Mouse (Mus musculus) liver, adult 2 months (tissue): ENCODE data around the gene Cpne6. TPM values are rescaled to one million over a fixed set of nuclear protein-coding genes. Genes with fewer than 3 reads are reported as not detected.

Experiments
- DNase-seq: peaks from one replicate; pipeline ENCODE4 v3.0.0-alpha.2; 2011; ENCODE audit warnings: low read depth, low spot score; ENCODE audit errors: extremely low read depth
- H3K27ac ChIP-seq: fragments of 200-500 bp; replicated peaks from 2 replicates; pipeline ENCODE4 v1.5.1; 2012; ENCODE audit warnings: low read depth, mild to moderate bottlenecking, control low read depth, inconsistent platforms, low read length; ENCODE audit not compliant: insufficient read depth
- H3K27me3 ChIP-seq: fragments of 200-500 bp; 2 replicates; pipeline ENCODE4 v1.6.1; 2012; ENCODE audit warnings: mild to moderate bottlenecking, moderate library complexity, low read length, inconsistent platforms; ENCODE audit not compliant: control insufficient read depth, insufficient read depth
- H3K36me3 ChIP-seq: fragments of 200-500 bp; 2 replicates; pipeline ENCODE4 v1.6.1; 2012; ENCODE audit warnings: low read length, inconsistent platforms; ENCODE audit not compliant: control insufficient read depth, insufficient read depth
- H3K4me1 ChIP-seq: fragments of 200-500 bp; 2 replicates; pipeline ENCODE4 v1.6.1; 2011; ENCODE audit warnings: low read length; ENCODE audit not compliant: control insufficient read depth, insufficient read depth
- H3K4me3 ChIP-seq: fragments of 200-500 bp; 2 replicates; pipeline ENCODE4 v1.5.1; 2011; ENCODE audit warnings: low read depth, mild to moderate bottlenecking, control low read depth, low read length, moderate library complexity; ENCODE audit not compliant: insufficient read depth
- H3K79me2 ChIP-seq: fragments of 200-500 bp; 2 replicates; pipeline ENCODE4 v1.6.1; 2012; ENCODE audit warnings: inconsistent platforms, mild to moderate bottlenecking, low read length, moderate library complexity; ENCODE audit not compliant: control insufficient read depth, insufficient read depth
- H3K9ac ChIP-seq: fragments of 200-500 bp; 2 replicates; pipeline ENCODE4 v1.6.1; 2012; ENCODE audit warnings: low read depth, mild to moderate bottlenecking, control low read depth, inconsistent platforms, low read length
- CTCF ChIP-seq: fragments of 200-500 bp; IDR thresholded peaks from 2 replicates; pipeline ENCODE4 v1.5.1; 2011; ENCODE audit warnings: low read depth, low read length, control low read depth
- POLR2A ChIP-seq: fragments of 200-500 bp; IDR thresholded peaks from 2 replicates; pipeline ENCODE4 v1.6.1; 2011; ENCODE audit warnings: low read length, control low read depth; ENCODE audit not compliant: insufficient read depth; ENCODE audit errors: extremely low read depth
- whole genome bisulfite sequencing: fragments of 180-500 bp; shearing (Covaris S2); methylation state at CpG from one replicate; pipeline ENCODE4 v1.1.7; 2018; 5-methylcytosine and 5-hydroxymethylcytosine counted together
- polyA plus RNA-seq: library from polyadenylated mRNA; depleted of rRNA; stranded (reverse); fragments of >200 nt; gene quantifications from 2 replicates; pipeline ENCODE4 v1.2.3, GENCODE M21; 2012
- total RNA-seq: library from RNA; depleted of rRNA; stranded (reverse); fragments of >200 nt; gene quantifications from 2 replicates; pipeline ENCODE4 v1.2.3, GENCODE M21; 2014

The Cpne6 gene
- total and polyA plus RNA-seq, 2 experiments, result not detected

DNA sequence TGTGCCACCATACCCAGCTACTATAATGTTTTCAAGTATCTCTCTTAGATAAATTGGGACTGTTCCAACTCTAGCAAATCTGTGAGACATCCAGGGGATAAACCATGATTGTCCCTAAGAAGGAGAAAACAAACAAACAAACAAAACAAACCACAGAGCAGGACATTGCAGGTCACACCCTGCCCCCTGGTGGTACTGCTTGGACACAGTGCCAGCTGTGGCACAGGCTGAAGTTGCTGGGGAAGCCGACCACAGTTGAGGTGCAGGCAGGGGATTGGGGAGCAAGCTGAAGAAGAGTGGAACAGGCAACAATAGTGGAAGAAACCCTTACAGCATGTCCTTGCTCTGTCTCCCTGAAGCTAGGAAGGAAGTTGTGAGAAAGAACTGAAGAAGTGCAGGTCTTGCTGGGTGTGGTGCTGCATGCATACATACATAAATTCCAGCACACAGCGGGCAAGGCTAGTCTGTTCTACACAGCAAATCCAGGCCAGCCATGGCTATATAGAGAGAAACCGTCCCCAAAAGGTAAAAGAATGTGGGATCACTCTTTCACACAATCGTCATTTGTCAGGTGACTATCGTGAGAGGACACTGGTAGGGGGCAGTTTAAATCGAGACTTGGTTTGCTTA is 26.0 kb downstream of the Cpne6 start:
- no peak for DNase-seq
- H3K36me3 ChIP-seq, result no peaks in the 10 kb centered on the region
- WGBS, result 64% methylated on average over 6 of the region's 6 CpGs
- H3K4me3 ChIP-seq, result no peak overlapping the region
- peak; percentile 83 for TF ChIP-seq CTCF
- TF ChIP-seq POLR2A, result no peak
- no peaks in the 10 kb centered on the region for H3K4me1 ChIP-seq
- no peak overlapping the region for H3K27ac ChIP-seq
- no peaks in the 10 kb centered on the region for H3K27me3 ChIP-seq
- no peak overlapping the region for H3K9ac ChIP-seq
- no peaks in the 10 kb centered on the region for H3K79me2 ChIP-seq

DNA sequence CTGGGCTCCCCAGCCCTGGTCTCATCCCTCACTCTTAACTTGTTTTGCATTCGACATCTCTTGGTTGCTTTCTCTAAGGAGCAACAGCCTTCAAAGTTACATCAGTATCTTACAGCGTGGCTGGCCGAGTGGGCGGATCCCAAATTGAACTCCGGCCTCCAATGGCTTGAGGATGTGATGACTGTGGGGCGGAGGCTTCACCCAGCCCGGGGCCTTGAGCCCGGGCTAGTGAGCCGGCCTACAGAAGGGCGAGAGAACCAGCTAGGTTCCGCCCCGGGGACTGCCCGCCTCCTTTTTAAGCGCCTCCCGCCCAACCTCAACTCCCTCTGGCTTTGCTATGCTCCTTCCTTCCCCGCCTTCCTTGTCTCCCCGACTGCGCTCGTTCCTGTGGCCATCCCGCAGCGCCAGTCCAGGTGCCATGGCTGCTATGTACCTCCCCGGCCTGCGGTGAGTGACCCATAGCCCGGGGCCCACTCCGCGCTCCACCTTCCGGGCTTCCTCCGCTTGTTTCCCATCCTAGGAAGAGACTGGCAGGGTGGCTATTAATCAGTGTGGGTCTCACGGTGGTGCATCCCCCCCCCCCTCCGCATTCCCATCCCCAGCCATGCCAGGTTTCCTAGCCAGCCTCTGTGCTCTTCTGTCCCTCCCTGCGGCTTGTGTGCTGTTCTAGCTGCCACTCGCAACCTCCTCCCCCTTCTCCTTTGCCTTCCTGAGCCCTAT is 30.0 kb downstream of the Cpne6 start, which contains the start of gene Pck2:
Gene Pck2 (plus strand): TSS at position 200 of the 720 bp plus-strand sequence.
- no peaks in the 10 kb centered on the region for H3K79me2 ChIP-seq
- H3K4me1 ChIP-seq, result no peaks in the 10 kb centered on the region
- H3K9ac ChIP-seq, result peak within 1 kb of the TSS; percentile 61
- TF ChIP-seq POLR2A (0 out of 2 replicates have a peak, but pooled peaks have one; percentile 21), CTCF (no peak)
- no peaks in the 10 kb centered on the region for H3K36me3 ChIP-seq
- peak; percentile 74 for DNase-seq
- 1% methylated on average over 32 of the region's 32 CpGs for WGBS
- H3K27ac ChIP-seq, result no peak within 1 kb of the TSS
- H3K4me3 ChIP-seq, result peak within 1 kb of the TSS; percentile 74
- no peaks in the 10 kb centered on the region for H3K27me3 ChIP-seq

DNA sequence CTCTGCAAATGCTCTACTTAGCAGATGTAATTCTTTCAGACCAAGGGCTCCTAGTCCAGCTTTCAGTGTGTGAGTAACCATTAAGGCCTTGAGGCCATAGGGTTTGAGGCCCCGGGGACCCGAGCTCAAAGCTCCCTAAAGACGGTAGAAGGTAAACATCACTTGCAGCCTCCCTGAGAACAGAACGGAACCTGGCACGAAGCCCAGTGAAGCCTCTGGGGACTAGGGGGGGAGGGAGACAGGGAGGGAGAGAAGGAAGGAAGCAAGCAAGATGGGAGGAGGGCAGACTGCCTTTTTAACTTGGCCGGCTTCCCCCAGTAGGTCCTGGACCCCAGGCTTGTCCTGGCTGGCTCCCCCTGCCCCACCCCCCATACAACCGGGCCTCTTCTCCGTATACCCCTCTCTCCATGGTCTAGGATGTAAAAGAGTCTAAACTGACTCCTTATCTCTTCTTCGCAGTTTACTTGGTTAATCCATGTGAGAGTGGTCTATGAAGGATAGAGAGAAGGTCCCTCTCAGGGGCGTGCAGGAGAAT is 30.6 kb downstream of the Cpne6 start:
- WGBS, result 33% methylated on average over 10 of the region's 10 CpGs
- Histone ChIP-seq H3K27me3 (no peaks in the 10 kb centered on the region), H3K4me1 (no peaks in the 10 kb centered on the region), H3K36me3 (no peaks in the 10 kb centered on the region), H3K4me3 (peak overlapping the region; percentile 74), H3K79me2 (no peaks in the 10 kb centered on the region), H3K27ac (no peak overlapping the region), H3K9ac (peak overlapping the region; percentile 61)
- TF ChIP-seq CTCF, result no peak
- DNase-seq, result no peak

DNA sequence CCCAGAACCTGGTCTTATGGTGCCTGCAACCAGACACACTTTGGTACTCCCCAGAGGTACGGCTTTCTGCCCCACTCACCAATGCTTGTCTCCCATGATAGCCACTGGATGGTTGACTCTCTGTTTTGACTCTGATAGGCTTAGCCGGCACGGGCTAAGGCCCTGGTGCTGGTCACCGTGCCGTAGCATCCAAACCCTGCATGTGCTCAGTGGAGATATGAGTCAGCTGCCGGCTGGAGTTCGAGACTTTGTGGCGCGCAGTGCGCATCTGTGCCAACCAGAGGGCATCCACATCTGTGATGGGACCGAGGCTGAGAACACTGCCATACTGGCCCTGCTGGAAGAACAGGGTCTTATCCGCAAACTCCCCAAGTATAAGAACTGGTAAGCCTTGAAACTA is 32.0 kb downstream of the Cpne6 start:
- Histone ChIP-seq H3K9ac (no peak overlapping the region), H3K79me2 (no peaks in the 10 kb centered on the region), H3K4me3 (no peak overlapping the region), H3K27ac (no peak overlapping the region), H3K36me3 (no peaks in the 10 kb centered on the region), H3K4me1 (no peaks in the 10 kb centered on the region), H3K27me3 (no peaks in the 10 kb centered on the region)
- TF ChIP-seq POLR2A (no peak), CTCF (no peak)
- WGBS, result 97% methylated on average over 12 of the region's 12 CpGs
- no peak for DNase-seq

DNA sequence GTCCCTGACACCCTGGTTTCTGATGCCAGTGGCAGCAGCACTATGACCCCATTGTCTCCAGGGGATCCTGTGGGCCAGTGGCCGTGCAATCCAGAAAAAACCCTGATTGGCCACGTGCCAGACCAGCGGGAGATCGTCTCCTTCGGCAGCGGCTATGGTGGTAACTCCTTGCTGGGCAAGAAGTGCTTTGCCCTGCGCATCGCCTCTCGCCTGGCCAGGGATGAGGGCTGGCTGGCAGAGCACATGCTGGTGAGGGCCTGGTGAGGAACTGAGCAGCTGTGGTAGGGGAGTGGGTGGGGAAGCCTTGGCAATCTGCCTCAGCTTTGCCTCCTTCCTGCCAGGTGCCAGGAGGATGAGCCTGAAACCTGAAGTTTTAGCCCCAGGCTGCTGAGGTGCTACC is 34.1 kb downstream of the Cpne6 start:
- no peak overlapping the region for H3K27ac ChIP-seq
- no peak overlapping the region for H3K4me3 ChIP-seq
- no peaks in the 10 kb centered on the region for H3K36me3 ChIP-seq
- no peaks in the 10 kb centered on the region for H3K79me2 ChIP-seq
- no peak for DNase-seq
- no peaks in the 10 kb centered on the region for H3K4me1 ChIP-seq
- no peak overlapping the region for H3K9ac ChIP-seq
- WGBS, result 89% methylated on average over 9 of the region's 9 CpGs
- TF ChIP-seq CTCF (no peak), POLR2A (no peak)
- H3K27me3 ChIP-seq, result no peaks in the 10 kb centered on the region

DNA sequence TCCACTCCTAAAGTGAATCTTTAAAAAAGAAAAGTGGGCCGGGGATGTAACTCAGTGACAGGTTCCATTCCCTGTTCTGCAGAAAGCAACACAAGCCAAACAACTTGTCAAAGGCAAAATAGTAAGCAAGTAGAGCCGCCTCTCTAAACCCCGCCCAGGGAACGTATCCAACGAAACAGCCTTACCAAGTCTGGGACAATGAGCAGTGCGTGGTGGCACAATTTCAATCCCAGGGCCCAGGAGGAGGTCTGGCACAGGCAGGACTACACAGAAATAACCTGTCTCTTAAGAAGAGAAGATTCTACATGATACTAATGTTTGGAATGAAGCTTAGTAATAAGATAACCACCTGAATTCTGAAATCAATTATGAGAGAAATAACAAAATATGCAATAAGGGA is 39.9 kb downstream of the Cpne6 start:
- H3K4me1 ChIP-seq, result no peaks in the 10 kb centered on the region
- no peaks in the 10 kb centered on the region for H3K79me2 ChIP-seq
- no peak overlapping the region for H3K4me3 ChIP-seq
- WGBS, result 84% methylated on average over 6 of the region's 6 CpGs
- no peaks in the 10 kb centered on the region for H3K27me3 ChIP-seq
- H3K9ac ChIP-seq, result no peak overlapping the region
- H3K27ac ChIP-seq, result no peak overlapping the region
- DNase-seq, result no peak
- TF ChIP-seq POLR2A, result no peak
- no peak for TF ChIP-seq CTCF
- no peaks in the 10 kb centered on the region for H3K36me3 ChIP-seq
